Mouse (Mus musculus) small intestine, adult 2 months (tissue): ENCODE data around the gene Meis2.

ENCODE experiments used
- CTCF ChIP-seq: fragments of 200-500 bp; IDR thresholded peaks from 2 replicates; pipeline ENCODE4 v1.5.1; 2012; ENCODE audit warnings: low read depth, mild to moderate bottlenecking, control low read depth, inconsistent platforms, low read length, moderate library complexity, mixed read lengths; ENCODE audit not compliant: insufficient replicate concordance, insufficient read length; ENCODE audit errors: extremely low read depth
- POLR2A ChIP-seq: fragments of 200-500 bp; IDR thresholded peaks from 2 replicates; pipeline ENCODE4 v1.6.1; 2012; ENCODE audit warnings: low read depth, mild to moderate bottlenecking, control low read depth, inconsistent platforms, low read length, moderate library complexity

GRCm38 (mm10) chr2:115989249-115989648 lies 76.4 kb downstream of the Meis2 start:
- TF ChIP-seq CTCF (no peak), POLR2A (no peak)
